Mouse (Mus musculus) embryonic fibroblast, embryonic 13.5 days (primary cell): ENCODE results near the gene Dock9.

Experiments
- CTCF ChIP-seq: IDR thresholded peaks from 2 replicates; pipeline ENCODE4 v1.5.1; 2011; ENCODE audit warnings: mild to moderate bottlenecking, control low read depth, low read length, moderate library complexity, borderline replicate concordance; ENCODE audit not compliant: insufficient read depth
- POLR2A ChIP-seq: IDR thresholded peaks from 2 replicates; pipeline ENCODE4 v1.6.1; 2011; ENCODE audit warnings: low read depth, mild to moderate bottlenecking, control low read depth, low read length, moderate library complexity

DNA sequence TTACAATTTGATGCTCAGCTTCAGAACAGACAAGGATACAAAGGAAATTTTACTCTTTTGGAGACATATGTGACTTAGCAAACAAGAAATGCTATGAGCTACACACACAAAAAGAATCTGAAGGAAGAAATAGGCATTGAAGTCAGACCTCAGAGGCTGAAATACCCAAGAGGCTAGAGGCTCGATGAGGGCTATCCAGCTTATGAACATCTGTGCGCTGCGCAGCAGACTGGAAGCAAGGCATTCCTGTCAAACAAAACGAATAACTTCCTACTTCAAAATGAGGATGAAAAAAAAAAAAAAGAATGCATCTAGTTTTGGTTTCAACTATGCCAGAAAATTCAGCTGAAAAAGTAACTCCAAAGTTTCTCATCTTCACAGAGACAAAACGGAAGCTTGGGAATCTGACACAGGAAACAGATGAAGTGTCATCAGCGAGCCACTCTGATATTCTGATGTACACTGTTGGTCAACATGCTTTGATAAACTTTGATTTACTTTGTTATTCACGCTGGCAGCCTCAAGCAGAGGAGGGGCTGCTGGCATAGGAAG lies 143.1 kb downstream of the Dock9 start:
- TF ChIP-seq CTCF (no peak), POLR2A (no peak)
